Mouse (Mus musculus) Patski (cell line): Measurements from ENCODE around the gene Tmem121b. TPM values are rescaled to one million over a fixed set of nuclear protein-coding genes. Genes with fewer than 3 reads are reported as not detected.

Source experiments
- ATAC-seq: fragments of 100-300 bp; one replicate; pipeline ENCODE4 v1.8.0; 2021
- CTCF ChIA-PET: fragments of 350-600 bp; sonication (Branson Sonifier 250); formaldehyde crosslinking; loops from one replicate; lab custom pipeline; 2022; ENCODE audit warnings: inconsistent platforms; lab: Charles Lee
- POLR2A ChIA-PET: fragments of 350-600 bp; sonication (Branson Sonifier 250); formaldehyde crosslinking; loops from one replicate; lab custom pipeline; 2022; ENCODE audit warnings: antibody characterized with exemption, inconsistent platforms; lab: Charles Lee
- DNase-seq: peaks from one replicate; pipeline ENCODE4 v3.0.0-alpha.2; 2011; ENCODE audit warnings: low read depth, low spot score
- H3K27me3 ChIP-seq: fragments of 371-371 bp; one replicate; pipeline ENCODE4 v1.5.1; 2021
- CTCF ChIP-seq: fragments of 100-300 bp; IDR thresholded peaks from one replicate; pipeline ENCODE4 v1.5.1; 2021
- in situ Hi-C: fragments of 300-500 bp; cut with MboI; formaldehyde crosslinking; loops from 3 replicates; pipeline ENCODE4 v1.11.1; 2018; ENCODE audit warnings: low pct_unique_long_range_greater_than_20kb, mixed read lengths
- polyA plus RNA-seq: library from polyadenylated mRNA; unstranded; gene quantifications from one replicate; pipeline ENCODE4 v1.2.3, GENCODE M21; 2021

Tmem121b gene
- polyA plus RNA-seq, 1 experiment from 2014 or later, result 0.51 TPM

DNA sequence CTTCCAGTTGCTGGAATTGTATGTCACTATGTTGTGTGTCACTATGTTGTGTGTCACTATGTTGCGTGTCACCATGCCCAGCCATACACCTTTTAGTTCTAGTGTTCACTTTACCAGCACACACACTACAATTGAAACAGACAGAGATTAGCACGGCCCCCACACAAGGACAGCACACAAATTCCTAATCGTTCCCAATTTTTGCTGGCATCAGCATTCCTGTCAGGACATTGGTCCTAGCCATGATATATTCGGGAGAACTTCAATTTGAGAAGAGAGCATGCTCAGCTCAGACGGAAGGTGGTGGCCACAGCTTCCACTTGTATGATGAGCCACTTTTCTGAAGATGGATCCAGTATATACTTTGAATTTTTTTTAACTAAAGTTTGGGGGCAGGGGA lies 31.2 kb upstream of the Tmem121b start:
- no peak for ATAC-seq
- TF ChIP-seq CTCF, result no peak
- in situ Hi-C loops, result no loop called here
- no peak for DNase-seq
- POLR2A ChIA-PET, result no interaction called here
- no peaks in the 10 kb centered on the region for H3K27me3 ChIP-seq
- CTCF ChIA-PET, result no interaction called here

- CTCF ChIA-PET, result interaction anchor here (4.7 kb wide), 1 partner anchor 22 kb away, joined by 11 read pairs; no protein-coding TSS in a partner anchor
- no peak for ATAC-seq
- no peak for TF ChIP-seq CTCF
- POLR2A ChIA-PET, result no interaction called here
- H3K27me3 ChIP-seq, result no peaks in the 10 kb centered on the region
- in situ Hi-C loops, result no loop called here
- no peak for DNase-seq
Measured at GRCm38 (mm10) chr6:120519647-120520046, 26.0 kb upstream of the Tmem121b start.

DNA sequence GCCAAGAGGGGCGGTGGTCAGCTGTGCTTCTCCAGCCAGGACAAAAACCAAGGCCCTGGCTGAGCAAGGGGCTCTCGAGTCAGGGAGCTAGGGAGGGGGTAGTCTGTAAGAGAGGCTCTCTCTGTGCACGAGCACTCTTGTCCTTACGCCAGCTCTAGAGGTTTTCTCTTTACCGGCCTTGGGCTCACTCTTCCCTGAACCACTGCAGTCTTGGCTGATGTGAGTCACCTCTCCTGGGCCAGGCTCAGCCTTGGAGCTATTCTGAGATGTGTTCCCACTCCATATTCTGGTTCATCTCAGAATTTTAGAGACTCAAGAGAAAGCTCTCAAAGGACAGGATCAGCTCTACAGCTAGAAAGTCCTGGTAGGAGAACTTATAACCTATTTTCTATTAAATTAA lies 23.7 kb upstream of the Tmem121b start:
- ATAC-seq (no peak), DNase-seq (no peak)
- in situ Hi-C loops, result no loop called here
- H3K27me3 ChIP-seq, result no peaks in the 10 kb centered on the region
- no peak for TF ChIP-seq CTCF
- CTCF ChIA-PET, result interaction anchor here (1.5 to 4.7 kb wide), 2 partner anchors 9 to 20 kb away, joined by 5 to 11 read pairs; no protein-coding TSS in a partner anchor
- POLR2A ChIA-PET, result no interaction called here

DNA sequence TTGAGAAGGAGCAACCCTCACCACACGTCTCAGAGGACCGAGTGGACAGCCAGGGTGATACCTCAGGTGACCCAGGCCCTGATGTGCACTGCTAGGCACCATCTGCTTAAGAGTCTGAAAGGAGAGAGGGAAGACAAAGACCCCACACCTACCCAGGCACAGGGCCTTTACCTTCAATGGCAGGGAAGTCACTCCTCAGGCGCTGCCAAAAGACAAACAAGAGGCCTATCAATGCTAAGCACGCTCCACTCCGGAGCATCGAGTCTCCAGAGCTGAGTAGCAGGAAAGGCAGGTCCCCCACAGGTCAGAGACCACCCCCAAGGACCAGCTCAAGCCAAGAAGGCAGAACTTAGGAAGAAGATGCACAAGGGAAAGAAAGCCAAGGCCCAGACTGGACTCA lies 23.3 kb upstream of the Tmem121b start:
- no peak for TF ChIP-seq CTCF
- ATAC-seq (no peak), DNase-seq (no peak)
- POLR2A ChIA-PET, result no interaction called here
- no peaks in the 10 kb centered on the region for H3K27me3 ChIP-seq
- in situ Hi-C loops, result no loop called here
- CTCF ChIA-PET, result interaction anchor here (1.5 to 4.7 kb wide), 2 partner anchors 10 to 19 kb away, joined by 5 to 11 read pairs; no protein-coding TSS in a partner anchor

DNA sequence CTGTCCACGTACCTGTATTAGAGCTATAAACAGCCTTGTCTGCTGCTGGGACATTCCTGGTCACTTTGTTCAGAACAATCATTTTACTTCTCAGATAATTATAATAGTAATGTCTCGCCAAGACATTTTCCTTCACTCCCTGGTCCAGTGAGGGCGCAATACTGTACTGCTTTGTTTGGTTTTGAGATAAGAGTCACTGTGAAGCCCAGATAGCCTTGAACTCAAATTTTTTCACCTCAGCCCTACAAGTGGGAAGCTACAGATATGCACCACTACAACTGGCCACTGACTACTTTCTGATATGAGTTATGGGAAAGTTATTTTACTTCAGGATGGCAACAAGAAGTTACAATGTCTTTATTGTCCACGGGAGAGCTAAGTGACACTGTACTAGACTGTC lies 22.8 kb upstream of the Tmem121b start:
- ATAC-seq (no peak), DNase-seq (no peak)
- no peaks in the 10 kb centered on the region for H3K27me3 ChIP-seq
- in situ Hi-C loops, result no loop called here
- TF ChIP-seq CTCF, result no peak
- ChIA-PET CTCF (interaction anchor here (1.1 to 4.7 kb wide), 2 partner anchors 9 to 19 kb away, joined by 3 to 11 read pairs; no protein-coding TSS in a partner anchor), POLR2A (no interaction called here)

DNA sequence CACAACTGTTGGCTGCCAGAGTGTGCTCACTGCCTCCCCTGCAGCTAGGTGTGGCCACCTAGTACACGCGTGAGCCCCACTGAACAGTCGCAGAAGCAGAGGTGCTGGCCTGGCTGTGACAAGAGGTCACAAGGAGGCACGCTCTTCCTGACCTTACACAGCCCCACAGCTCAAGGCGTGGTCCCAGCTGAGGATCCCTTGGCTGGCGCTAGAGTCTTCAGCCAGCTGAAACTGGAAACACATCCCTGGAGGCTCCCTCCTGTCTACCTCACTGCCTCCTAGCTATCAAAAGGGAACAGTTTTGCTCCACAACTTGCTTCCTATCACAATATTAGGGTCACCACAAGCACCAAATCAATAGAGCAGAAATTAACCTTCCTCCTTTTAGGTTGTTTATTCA lies 17.6 kb upstream of the Tmem121b start:
- CTCF ChIA-PET, result interaction anchor here (2.0 kb wide), 1 partner anchor 15 kb away, joined by 6 read pairs; no protein-coding TSS in a partner anchor
- POLR2A ChIA-PET, result no interaction called here
- DNase-seq (no peak), ATAC-seq (no peak)
- TF ChIP-seq CTCF, result no peak
- in situ Hi-C loops, result no loop called here
- no peaks in the 10 kb centered on the region for H3K27me3 ChIP-seq

DNA sequence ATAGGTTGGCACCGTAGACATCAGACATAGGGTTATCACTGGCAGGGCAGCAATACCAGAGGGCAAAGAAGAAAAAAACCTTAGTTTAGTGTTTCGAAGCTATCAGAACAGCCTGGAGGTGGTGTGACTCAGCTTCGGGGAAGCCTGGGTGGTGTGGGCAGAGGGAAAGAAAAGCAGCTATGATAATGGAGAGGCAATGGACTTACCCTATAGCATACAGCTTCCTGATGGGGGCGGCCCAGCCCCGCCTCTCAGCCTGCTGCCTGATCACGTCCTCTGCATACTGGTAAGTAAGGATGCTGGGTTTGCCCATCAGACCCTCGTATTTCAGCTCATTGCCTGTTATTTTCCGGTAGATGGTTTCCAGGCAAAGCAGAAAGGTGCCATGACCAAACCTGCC lies 16.8 kb upstream of the Tmem121b start:
- no peak for TF ChIP-seq CTCF
- ChIA-PET POLR2A (interaction anchor here (0.9 kb wide), 1 partner anchor 14 kb away, joined by 3 read pairs; no protein-coding TSS in a partner anchor), CTCF (interaction anchor here (2.0 kb wide), 1 partner anchor 14 kb away, joined by 6 read pairs; no protein-coding TSS in a partner anchor)
- no peak for DNase-seq
- in situ Hi-C loops, result no loop called here
- ATAC-seq, result no peak
- H3K27me3 ChIP-seq, result no peaks in the 10 kb centered on the region

DNA sequence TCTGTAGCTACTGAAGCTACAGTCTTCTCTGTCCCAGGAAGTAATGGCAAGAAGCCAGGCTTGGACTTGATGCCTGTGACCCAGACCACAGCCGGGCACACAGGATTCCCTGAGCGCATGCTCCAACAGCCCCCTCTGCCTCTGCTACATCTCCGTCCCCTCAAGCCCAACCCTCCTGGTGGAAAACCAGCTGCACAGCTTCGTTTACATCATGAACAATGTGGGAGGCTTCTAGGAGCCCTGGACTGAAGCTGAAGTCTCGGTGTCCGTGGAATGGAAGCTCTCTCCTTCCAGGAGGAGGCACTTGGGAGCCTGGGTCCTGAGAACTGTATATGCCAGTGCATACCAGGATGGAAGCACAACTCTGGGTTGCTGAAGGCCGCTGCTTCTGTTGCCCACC lies 16.4 kb upstream of the Tmem121b start:
- ChIA-PET CTCF (interaction anchor here (2.0 kb wide), 1 partner anchor 13 kb away, joined by 6 read pairs; no protein-coding TSS in a partner anchor), POLR2A (interaction anchor here (0.9 kb wide), 1 partner anchor 13 kb away, joined by 3 read pairs; no protein-coding TSS in a partner anchor)
- ATAC-seq (no peak), DNase-seq (no peak)
- in situ Hi-C loops, result no loop called here
- no peak for TF ChIP-seq CTCF
- no peaks in the 10 kb centered on the region for H3K27me3 ChIP-seq

DNA sequence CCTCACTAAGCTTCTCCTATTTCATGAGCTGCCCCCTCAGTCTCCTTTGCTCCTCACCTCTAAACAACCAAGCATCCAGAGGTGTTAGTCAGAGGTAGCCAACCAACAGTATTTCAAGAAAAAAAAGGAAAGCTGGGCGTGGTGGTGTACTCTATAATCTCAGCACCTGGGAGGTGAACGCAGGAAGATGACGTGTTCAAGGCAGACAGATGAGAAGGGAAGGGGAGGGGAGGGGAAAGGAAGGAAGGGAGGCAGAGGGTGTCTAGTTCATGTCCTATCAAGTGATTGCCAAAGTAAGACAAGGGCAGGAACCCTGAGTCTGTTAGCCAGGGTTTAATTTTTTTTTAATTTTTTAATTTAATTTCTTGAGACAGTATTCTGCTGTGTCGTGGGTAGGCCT lies 15.0 kb upstream of the Tmem121b start:
- ATAC-seq (no peak), DNase-seq (no peak)
- CTCF ChIA-PET, result no interaction called here
- H3K27me3 ChIP-seq, result no peaks in the 10 kb centered on the region
- in situ Hi-C loops, result no loop called here
- POLR2A ChIA-PET, result no interaction called here
- TF ChIP-seq CTCF, result no peak

DNA sequence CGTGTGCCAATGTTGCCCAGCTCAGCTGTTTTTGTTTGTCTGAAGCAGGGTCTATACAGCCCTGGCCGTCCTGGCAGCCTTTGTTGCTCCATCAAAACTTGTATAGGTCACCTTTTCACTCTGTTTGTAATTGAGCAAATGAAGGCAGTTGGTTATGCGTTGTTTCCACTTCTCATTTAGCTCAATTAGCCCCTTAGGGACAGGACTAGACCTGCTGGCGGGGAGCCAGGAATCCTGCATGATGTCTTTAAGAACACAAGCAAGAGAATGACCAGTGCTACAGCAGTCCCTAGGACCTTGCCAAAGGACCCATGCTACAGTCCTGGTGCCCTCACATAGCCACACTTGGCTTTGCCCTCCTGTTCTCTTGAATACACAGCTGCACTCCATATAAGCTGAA lies 11.9 kb upstream of the Tmem121b start:
- no peak for TF ChIP-seq CTCF
- in situ Hi-C loops, result no loop called here
- CTCF ChIA-PET, result interaction anchor here (0.9 to 1.3 kb wide), 2 partner anchors 9 to 10 kb away, joined by 4 to 5 read pairs; no protein-coding TSS in a partner anchor
- ATAC-seq (no peak), DNase-seq (no peak)
- no peaks in the 10 kb centered on the region for H3K27me3 ChIP-seq
- POLR2A ChIA-PET, result no interaction called here

GRCm38 (mm10) chr6:120504051-120504450 lies 10.4 kb upstream of the Tmem121b start:
- CTCF ChIA-PET, result no interaction called here
- H3K27me3 ChIP-seq, result no peaks in the 10 kb centered on the region
- in situ Hi-C loops, result no loop called here
- POLR2A ChIA-PET, result interaction anchor here (0.7 kb wide), 1 partner anchor 212 kb away, joined by 3 read pairs; no protein-coding TSS in a partner anchor
- ATAC-seq (no peak), DNase-seq (no peak)
- TF ChIP-seq CTCF, result no peak
